Mouse (Mus musculus): Measurements from ENCODE around the gene Mylk2. TPM values are rescaled to one million over a fixed set of nuclear protein-coding genes. Genes with fewer than 3 reads are reported as not detected.
A peak's percentile ranks its signal among the peaks of the same experiment; 100 is the strongest.

The Mylk2 gene
- total RNA-seq, 2 experiments from 2014 or later: 445 to 720 TPM

- TF ChIP-seq CTCF (IDR thresholded peaks at IDR 0.05): no peak
- DNase-seq: no peak
- intact Hi-C loops (cut with DNase I): loop anchor here (10.0 kb wide), 1 partner anchor 229 kb away; no protein-coding TSS in a partner anchor
- Histone ChIP-seq H3K27ac (peak overlapping the region; percentile 99), H3K4me3 (peak overlapping the region; percentile 70)
Observed at GRCm38 (mm10) chr2:152916111-152916510, 5.0 kb downstream of the Mylk2 start.

- TF ChIP-seq CTCF (IDR thresholded peaks at IDR 0.05): no peak
- intact Hi-C loops (cut with DNase I): loop anchor here (10.0 kb wide), 1 partner anchor 227 kb away; no protein-coding TSS in a partner anchor
- peak overlapping the region; percentile 70 for H3K4me3 ChIP-seq
- H3K27ac ChIP-seq: peak overlapping the region; percentile 99
- DNase-seq: no peak
Observed at GRCm38 (mm10) chr2:152917671-152918070, 6.5 kb downstream of the Mylk2 start.

GRCm38 (mm10) chr2:152922376-152922775 lies 11.2 kb downstream of the Mylk2 start:
- no peak for TF ChIP-seq CTCF (IDR thresholded peaks at IDR 0.05)

GRCm38 (mm10) chr2:152923621-152924020 lies 12.5 kb downstream of the Mylk2 start:
- peak overlapping the region; percentile 86 for H3K27ac ChIP-seq
- no peak for DNase-seq

More at GRCm38 (mm10) chr2:152922376-152922775, 11.2 kb downstream of the Mylk2 start:
- peak overlapping the region; percentile 46; the same call in 1 of the 2 replicates for H3K27ac ChIP-seq
- H3K4me3 ChIP-seq: no peak overlapping the region
- intact Hi-C loops (cut with DNase I): no loop called here
- DNase-seq: no peak

GRCm38 (mm10) chr2:152924128-152924527 lies 13.0 kb downstream of the Mylk2 start:
- no peak overlapping the region for H3K4me3 ChIP-seq
- DNase-seq: peak; percentile 55
- intact Hi-C loops (cut with DNase I): no loop called here
- no peak for TF ChIP-seq CTCF (IDR thresholded peaks at IDR 0.05)
- H3K27ac ChIP-seq: peak overlapping the region; percentile 86

More at GRCm38 (mm10) chr2:152923621-152924020, 12.5 kb downstream of the Mylk2 start:
- H3K4me3 ChIP-seq: no peak overlapping the region
- no peak for TF ChIP-seq CTCF (IDR thresholded peaks at IDR 0.05)
- intact Hi-C loops (cut with DNase I): no loop called here

- no peak for DNase-seq
- intact Hi-C loops (cut with DNase I): no loop called here
- TF ChIP-seq CTCF (IDR thresholded peaks at IDR 0.05): no peak
- Histone ChIP-seq H3K27ac (peak overlapping the region; percentile 86), H3K4me3 (no peak overlapping the region)
Observed at GRCm38 (mm10) chr2:152924543-152924942, 13.4 kb downstream of the Mylk2 start.

- DNase-seq: peak; percentile 88
- TF ChIP-seq CTCF (IDR thresholded peaks at IDR 0.05): no peak
- intact Hi-C loops (cut with DNase I): no loop called here
- peak overlapping the region; percentile 86 for H3K27ac ChIP-seq
- peak overlapping the region; percentile 28 for H3K4me3 ChIP-seq
Observed at GRCm38 (mm10) chr2:152925189-152925872, 14.2 kb downstream of the Mylk2 start.

GRCm38 (mm10) chr2:152926896-152927295 lies 15.7 kb downstream of the Mylk2 start:
- Histone ChIP-seq H3K4me3 (no peak overlapping the region), H3K27ac (peak overlapping the region; percentile 86)

GRCm38 (mm10) chr2:152927371-152927770 lies 16.2 kb downstream of the Mylk2 start:
- no peak for DNase-seq
- intact Hi-C loops (cut with DNase I): no loop called here

More at GRCm38 (mm10) chr2:152926896-152927295, 15.7 kb downstream of the Mylk2 start:
- intact Hi-C loops (cut with DNase I): no loop called here
- TF ChIP-seq CTCF (IDR thresholded peaks at IDR 0.05): no peak
- DNase-seq: no peak

GRCm38 (mm10) chr2:152928219-152928987 lies 17.3 kb downstream of the Mylk2 start:
- Histone ChIP-seq H3K4me3 (peak overlapping the region; percentile 29), H3K27ac (peak overlapping the region; percentile 86)
- DNase-seq: peak; percentile 44
- no peak for TF ChIP-seq CTCF (IDR thresholded peaks at IDR 0.05)
- intact Hi-C loops (cut with DNase I): no loop called here

More at GRCm38 (mm10) chr2:152927371-152927770, 16.2 kb downstream of the Mylk2 start:
- H3K4me3 ChIP-seq: no peak overlapping the region
- no peak for TF ChIP-seq CTCF (IDR thresholded peaks at IDR 0.05)
- peak overlapping the region; percentile 86 for H3K27ac ChIP-seq

GRCm38 (mm10) chr2:152928988-152929370 lies 17.8 kb downstream of the Mylk2 start:
- no peak for DNase-seq
- H3K4me3 ChIP-seq: peak overlapping the region; percentile 29
- intact Hi-C loops (cut with DNase I): no loop called here
- no peak for TF ChIP-seq CTCF (IDR thresholded peaks at IDR 0.05)
- H3K27ac ChIP-seq: peak overlapping the region; percentile 86

GRCm38 (mm10) chr2:152930276-152930675 lies 19.1 kb downstream of the Mylk2 start:
- intact Hi-C loops (cut with DNase I): loop anchor here (5.0 kb wide), 1 partner anchor 238 kb away; no protein-coding TSS in a partner anchor
- TF ChIP-seq CTCF (IDR thresholded peaks at IDR 0.05): no peak
- H3K27ac ChIP-seq: peak overlapping the region; percentile 79
- H3K4me3 ChIP-seq: peak overlapping the region; percentile 67
- peak; percentile 71 for DNase-seq

Measured in gastrocnemius, adult 2 months (tissue).